20 mouse cellular contexts compared by ENCODE assay signal in genomic region chr1:55702106-55702505, GRCm38 (mm10).
DNase-seq lines count a peak whose midpoint lies in the region; ATAC-seq and TF ChIP-seq lines count a peak whose summit lies in the region.
"Had no signal": no experiment of that assay in that cellular context is flagged by ENCODE, and none has a peak within 500 bp of the region (broad histone marks: within the 10 kb centered on the region; RNA-seq: fewer than 3 reads in every experiment).

No protein-coding gene starts in this region.

- H3K9ac ChIP-seq in forebrain, postnatal 0 days, result no peak overlapping the region
- H3K9ac ChIP-seq in forebrain, embryonic 14.5 days (ENCODE audit: low read length), result no peak overlapping the region
- H3K9ac ChIP-seq: kidney, embryonic 15.5 days; liver, embryonic 13.5 days; stomach, embryonic 15.5 days had no signal

- peaks cover 14% of the 10 kb centered on the region for H3K27me3 ChIP-seq in forebrain, embryonic 10.5 days (ENCODE audit: poor library complexity, severe bottlenecking)
- no peaks in the 10 kb centered on the region for H3K27me3 ChIP-seq in forebrain, postnatal 0 days (ENCODE audit: insufficient read depth, low read length)
- H3K27me3 ChIP-seq in forebrain, embryonic 14.5 days (replicated peaks; ENCODE audit: control insufficient read depth, insufficient read depth, low read length), result no peaks in the 10 kb centered on the region
- H3K27me3 ChIP-seq: kidney, embryonic 15.5 days; liver, embryonic 13.5 days; stomach, embryonic 15.5 days had no signal

- no peak overlapping the region for H3K4me2 ChIP-seq in forebrain, postnatal 0 days (ENCODE audit: low read depth)
- H3K4me2 ChIP-seq in forebrain, embryonic 14.5 days (ENCODE audit: low read length), result no peak overlapping the region
- H3K4me2 ChIP-seq: kidney, embryonic 15.5 days; liver, embryonic 13.5 days; stomach, embryonic 15.5 days had no signal

- peaks cover 57% of the 10 kb centered on the region for H3K4me1 ChIP-seq in forebrain, embryonic 10.5 days
- no peaks in the 10 kb centered on the region; the same call in 1 of the 2 replicates for H3K4me1 ChIP-seq in forebrain, postnatal 0 days (ENCODE audit: insufficient read depth)
- peaks cover 19% of the 10 kb centered on the region for H3K4me1 ChIP-seq in forebrain, embryonic 14.5 days (ENCODE audit: control insufficient read depth, insufficient read depth, low read length)
- H3K4me1 ChIP-seq: liver, embryonic 13.5 days; stomach, embryonic 15.5 days had no signal

- no peaks in the 10 kb centered on the region for H3K9me3 ChIP-seq in forebrain, embryonic 10.5 days
- no peaks in the 10 kb centered on the region for H3K9me3 ChIP-seq in forebrain, postnatal 0 days (ENCODE audit: low read length)
- H3K9me3 ChIP-seq in forebrain, embryonic 14.5 days (replicated peaks; ENCODE audit: control insufficient read depth, low read length), result no peaks in the 10 kb centered on the region
- H3K9me3 ChIP-seq: kidney, embryonic 15.5 days; liver, embryonic 13.5 days; stomach, embryonic 15.5 days had no signal

- H3K4me3 ChIP-seq in forebrain, embryonic 10.5 days, result no peak overlapping the region
- no peak overlapping the region for H3K4me3 ChIP-seq in forebrain, postnatal 0 days (ENCODE audit: low read depth, low read length)
- H3K4me3 ChIP-seq in forebrain, embryonic 14.5 days (ENCODE audit: low read depth, low read length), result no peak overlapping the region
- H3K4me3 ChIP-seq: kidney, embryonic 15.5 days; liver, embryonic 13.5 days; stomach, embryonic 15.5 days had no signal

- intact Hi-C loops in left cerebral cortex, postnatal 4 days (cut with DNase I), result no loop called here
- intact Hi-C loops in left cerebral cortex, postnatal 14 days (cut with DNase I), result no loop called here

- 21% methylated on average over 3 of the region's 3 CpGs for WGBS in forebrain, embryonic 10.5 days
- WGBS in forebrain, postnatal 0 days, result 23% methylated on average over 3 of the region's 3 CpGs
- 8% methylated on average over 3 of the region's 3 CpGs for WGBS in forebrain, embryonic 14.5 days

- ATAC-seq in forebrain, postnatal 0 days, result no peak
- no peak for ATAC-seq in forebrain, embryonic 14.5 days
- ATAC-seq: CD4-positive, CD25-positive, alpha-beta regulatory T cell, adult 4 months had no signal

- TF ChIP-seq CTCF in forebrain, postnatal 0 days (IDR thresholded peaks at IDR 0.05; ENCODE audit: low read depth), result no peak

- H3K36me3 ChIP-seq in forebrain, embryonic 10.5 days (replicated peaks), result no peaks in the 10 kb centered on the region
- H3K36me3 ChIP-seq in forebrain, postnatal 0 days (ENCODE audit: insufficient read depth), result no peaks in the 10 kb centered on the region
- no peaks in the 10 kb centered on the region for H3K36me3 ChIP-seq in forebrain, embryonic 14.5 days (ENCODE audit: control insufficient read depth, insufficient read depth, low read length)
- H3K36me3 ChIP-seq: liver, embryonic 13.5 days; stomach, embryonic 15.5 days had no signal

- H3K27ac ChIP-seq in forebrain, embryonic 10.5 days, result peak overlapping the region; percentile 58; the same call in 1 of the 2 replicates
- no peak overlapping the region for H3K27ac ChIP-seq in forebrain, postnatal 0 days (ENCODE audit: low read depth, low read length)
- no peak overlapping the region for H3K27ac ChIP-seq in forebrain, embryonic 14.5 days (ENCODE audit: low read depth, low read length)
- H3K27ac ChIP-seq: kidney, embryonic 15.5 days; liver, embryonic 13.5 days; stomach, embryonic 15.5 days had no signal

- no peak for DNase-seq in forebrain, embryonic 10.5 days (ENCODE audit: extremely low spot score, low spot score)
- DNase-seq in forebrain, postnatal 0 days, result no peak
- peak; percentile 24 for DNase-seq in left cerebral cortex, postnatal 4 days
- DNase-seq in left cerebral cortex, postnatal 14 days (ENCODE audit: low spot score in 2 of 2), result no peak
- peak; percentile 7 for DNase-seq in embryo, embryonic 10 days (ENCODE audit: low spot score)
- DNase-seq in forebrain, embryonic 14.5 days (ENCODE audit: low spot score), result peak; percentile 27
- no peak for DNase-seq in testis, postnatal 10 days (ENCODE audit: low spot score)
- DNase-seq in right cerebral cortex, postnatal 10 days (ENCODE audit: low spot score in 2 of 2), result no peak
- DNase-seq: adrenal gland, postnatal 25 days; cerebellum, postnatal 36 days; kidney, adult 11 months; kidney, postnatal 36 days; liver, embryonic 13.5 days; lung, adult 2 months; lung, postnatal 14 days; thymus, adult 18-20 months; thymus, postnatal 4 days had no signal

Comparison
In these comparisons a context has a peak if more than half of its experiments do, and no peak if none do; other contexts are left out.
1. DNase-seq: peak in left cerebral cortex, postnatal 4 days (single experiment), embryo, embryonic 10 days (single experiment) and forebrain, embryonic 14.5 days (single experiment); none in forebrain, embryonic 10.5 days (single experiment), forebrain, postnatal 0 days (single experiment), left cerebral cortex, postnatal 14 days (0 of 2), testis, postnatal 10 days (single experiment) and right cerebral cortex, postnatal 10 days (0 of 2).